Mouse (Mus musculus): ENCODE measurements around the gene Dhh.

The Dhh gene

GRCm38 (mm10) chr15:98877331-98877730, 21.0 kb downstream of the Dhh start:
- peak; percentile 60 to 94 for DNase-seq (ENCODE audit: inconsistent age in 2 of 2, low spot score in 1 of 2)

DNA sequence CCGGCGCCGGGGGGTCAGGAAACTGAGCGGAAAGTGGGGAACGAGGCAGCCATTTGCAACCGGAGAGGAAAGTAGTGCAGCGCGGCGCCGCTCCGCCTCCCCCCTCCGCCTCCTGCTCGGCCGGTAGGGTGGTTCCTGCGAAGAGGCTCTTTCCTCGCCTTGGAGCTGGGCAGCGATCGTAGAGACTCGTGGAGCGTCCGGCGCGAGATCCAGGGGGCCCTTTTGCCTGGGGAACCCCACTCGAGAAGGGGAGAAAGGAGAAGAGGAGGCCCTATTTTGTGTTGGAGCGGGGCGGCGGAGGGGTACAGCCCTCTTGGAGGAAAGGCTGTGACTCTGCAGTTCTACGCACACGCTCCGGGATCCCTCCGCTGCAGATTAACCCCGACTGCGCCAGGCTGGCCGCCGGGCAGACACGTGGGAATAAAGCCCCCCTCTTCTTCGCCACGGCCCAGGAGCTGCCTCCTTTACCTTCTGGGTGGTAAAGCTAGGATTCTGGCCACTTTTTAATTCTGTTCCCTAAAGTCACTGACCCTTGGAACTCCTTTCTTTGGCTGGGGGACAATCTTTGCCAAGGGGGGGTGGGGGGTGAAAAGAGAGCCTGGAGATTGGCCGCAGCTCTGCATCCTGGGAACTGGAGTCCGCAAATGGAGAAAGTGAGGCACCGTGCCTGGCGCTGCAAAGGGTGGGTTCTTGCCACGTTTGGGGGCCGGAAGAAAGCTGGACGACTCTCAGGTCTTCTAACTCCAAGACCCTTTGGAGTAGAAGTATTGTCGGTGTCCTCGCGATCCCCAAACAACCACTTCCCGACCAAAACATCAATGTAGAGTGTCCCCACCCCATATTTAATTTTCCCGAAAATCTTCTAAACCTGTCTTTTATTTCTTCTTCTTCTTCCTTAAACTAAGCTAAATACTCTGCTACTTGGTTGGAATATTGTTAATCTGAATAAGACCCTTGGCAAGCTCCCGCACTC, 26.1 kb downstream of the Dhh start:
- peak; percentile 93 to 99 for DNase-seq (ENCODE audit: inconsistent age in 2 of 2, low spot score in 1 of 2)

DNA sequence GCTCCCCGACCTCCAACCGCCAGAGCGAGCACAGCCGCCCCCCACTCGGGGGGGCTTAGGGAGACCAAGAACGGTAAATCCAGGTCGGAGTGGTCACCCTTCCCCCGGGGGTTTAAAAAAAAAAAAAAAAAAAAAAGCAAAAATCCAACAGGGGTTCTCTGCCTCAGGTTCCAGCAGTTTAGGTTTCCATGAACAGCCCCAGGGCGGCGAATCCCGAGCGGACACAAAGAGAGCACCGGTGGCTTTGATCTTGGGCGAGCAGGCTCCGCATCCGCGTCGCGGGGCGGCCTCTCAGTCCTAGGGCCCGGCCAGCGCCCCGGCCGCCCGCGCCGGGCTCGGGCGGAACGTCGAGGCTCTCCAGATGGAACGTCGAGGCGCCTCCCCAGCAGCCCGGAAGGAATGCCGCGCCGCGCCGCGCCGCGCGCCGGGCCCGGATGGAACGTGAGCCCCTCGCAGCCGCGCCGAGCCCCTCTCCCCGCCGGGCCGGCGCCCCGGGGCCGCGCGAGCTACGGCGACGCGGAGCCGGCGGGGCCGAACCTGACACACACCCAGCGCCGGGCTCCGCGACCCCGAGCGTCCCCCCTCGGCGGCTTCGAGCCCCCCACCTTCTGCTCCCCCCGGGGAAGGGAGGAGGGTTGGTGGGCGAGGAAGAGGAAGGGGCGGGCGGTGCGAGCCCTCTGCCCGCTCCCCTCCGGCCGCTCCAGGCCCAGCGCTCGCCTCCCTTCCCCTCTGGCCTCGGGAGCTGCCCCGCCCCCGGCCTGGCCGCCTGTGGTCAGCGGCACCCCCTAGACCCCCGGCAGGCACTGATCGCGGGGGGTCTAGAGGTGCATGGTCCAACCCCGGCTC, 27.0 kb downstream of the Dhh start, which contains the start of gene Kmt2d:
Gene Kmt2d, minus strand, starts transcription at position 135 of the 846 bp plus-strand sequence.
- DNase-seq (ENCODE audit: inconsistent age in 2 of 2, low spot score in 1 of 2) = no peak

GRCm38 (mm10) chr15:98870179-98871069, 27.9 kb downstream of the Dhh start:
- peak in 1 of 2 experiments; percentile 77 for DNase-seq (ENCODE audit: inconsistent age in 2 of 2, low spot score in 1 of 2)

DNA sequence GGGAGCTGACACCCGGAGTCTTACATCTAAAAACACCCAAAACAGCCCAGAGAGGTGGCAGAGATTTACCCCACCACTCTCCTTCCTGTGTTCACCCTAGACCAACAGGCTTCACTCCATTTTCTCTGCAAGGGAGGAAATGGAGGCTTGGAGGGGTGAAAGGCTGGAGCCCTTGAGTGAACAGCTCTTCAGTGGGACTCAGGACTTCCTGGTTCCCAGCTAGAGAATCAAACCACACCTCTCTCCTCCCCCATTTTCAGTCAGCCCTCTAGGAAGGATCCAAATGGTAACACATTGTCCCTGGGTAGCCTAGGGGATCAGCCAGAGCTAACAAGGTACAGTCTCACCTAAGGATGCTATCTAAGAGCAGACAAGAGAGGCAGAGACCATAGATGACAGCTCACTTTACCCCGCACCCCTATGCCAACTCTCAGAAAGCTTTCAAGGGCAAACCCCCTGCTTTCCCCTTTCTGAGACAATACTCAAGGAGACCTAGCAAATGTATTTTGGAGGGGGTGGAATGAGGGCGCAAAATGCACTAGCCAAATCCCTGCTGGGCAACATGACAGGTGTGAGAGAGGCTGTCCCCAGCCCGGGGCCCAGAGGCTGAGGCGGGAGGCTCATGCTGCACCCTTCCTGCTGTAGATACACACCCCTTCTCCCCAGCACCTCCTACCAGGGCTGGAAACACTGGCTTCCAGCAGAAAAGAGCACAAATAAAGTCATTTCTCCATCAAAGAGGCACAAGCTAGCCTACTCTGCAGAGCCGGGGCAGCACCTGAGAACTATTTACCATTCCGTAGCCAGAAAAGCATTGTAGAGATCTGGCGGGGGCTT, 28.8 kb downstream of the Dhh start:
- DNase-seq (ENCODE audit: inconsistent age in 2 of 2, low spot score in 1 of 2) = peak in 1 of 2 experiments; percentile 73

- no peak for DNase-seq (ENCODE audit: inconsistent age in 2 of 2, low spot score in 1 of 2)
These were observed 29.8 kb downstream of the Dhh start for GRCm38 (mm10) chr15:98868346-98869063.

GRCm38 (mm10) chr15:98867321-98867720, 31.0 kb downstream of the Dhh start:
- DNase-seq (ENCODE audit: inconsistent age in 2 of 2, low spot score in 1 of 2) = peak; percentile 54 to 84

DNA sequence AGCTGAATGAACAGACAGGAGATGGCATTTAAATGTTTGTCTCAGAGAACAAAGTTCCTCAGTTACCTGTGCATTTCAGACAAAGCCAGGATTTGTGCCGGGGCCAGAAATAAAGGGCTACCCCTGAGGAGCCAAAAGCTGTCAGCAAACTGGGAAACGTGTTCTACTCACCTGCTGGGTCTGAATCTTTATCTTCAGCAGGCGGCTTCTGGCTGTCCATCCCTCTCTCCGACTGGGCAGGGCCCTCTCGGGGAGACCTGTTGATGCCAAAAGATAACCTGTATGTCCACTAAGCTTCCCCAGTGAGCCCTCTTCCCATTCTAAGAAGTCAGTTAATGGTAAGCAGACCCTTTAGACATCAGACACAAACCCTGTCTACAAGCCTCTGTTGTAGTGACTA, 31.8 kb downstream of the Dhh start:
- DNase-seq (ENCODE audit: inconsistent age in 2 of 2, low spot score in 1 of 2) = no peak

DNA sequence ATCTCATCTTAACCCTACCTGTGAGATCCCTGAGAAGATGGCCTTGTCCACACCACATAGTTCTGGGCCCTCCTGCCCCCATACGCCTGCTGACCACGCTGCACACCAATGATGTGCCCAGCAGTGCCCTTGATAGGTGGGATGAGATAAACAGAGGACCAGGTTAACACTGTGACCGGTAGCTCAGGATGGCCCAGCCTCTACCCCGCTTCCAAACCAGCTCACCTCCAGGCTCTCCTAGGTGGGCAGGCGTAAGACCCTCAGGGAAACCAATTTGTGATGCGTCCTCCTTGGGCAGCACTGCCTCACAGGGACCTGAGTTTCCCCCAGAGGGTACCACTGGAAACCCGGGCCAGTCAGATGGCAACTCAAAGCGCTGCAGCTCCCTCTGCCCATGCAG, 32.6 kb downstream of the Dhh start:
- DNase-seq (ENCODE audit: inconsistent age in 2 of 2, low spot score in 1 of 2) = no peak

DNA sequence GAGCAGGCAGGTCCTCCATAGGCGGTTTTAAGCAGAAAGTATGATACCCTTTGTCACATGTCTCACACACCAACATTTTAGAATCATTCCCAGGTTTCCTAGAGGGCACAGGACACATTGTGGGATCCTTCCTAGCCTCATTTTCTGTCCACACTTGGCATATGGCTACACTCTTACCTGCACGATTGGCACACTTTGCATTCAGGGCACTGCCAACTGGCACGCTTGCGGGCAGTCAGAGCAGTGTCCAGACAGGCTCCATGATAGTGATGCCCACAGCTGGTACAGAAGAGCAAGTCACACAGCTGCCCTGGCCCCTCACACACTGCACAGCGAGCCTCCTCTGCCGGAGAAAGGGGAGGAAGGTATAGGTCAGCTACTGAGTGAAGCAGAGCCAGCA, 33.4 kb downstream of the Dhh start:
- no peak for DNase-seq (ENCODE audit: inconsistent age in 2 of 2, low spot score in 1 of 2)

DNA sequence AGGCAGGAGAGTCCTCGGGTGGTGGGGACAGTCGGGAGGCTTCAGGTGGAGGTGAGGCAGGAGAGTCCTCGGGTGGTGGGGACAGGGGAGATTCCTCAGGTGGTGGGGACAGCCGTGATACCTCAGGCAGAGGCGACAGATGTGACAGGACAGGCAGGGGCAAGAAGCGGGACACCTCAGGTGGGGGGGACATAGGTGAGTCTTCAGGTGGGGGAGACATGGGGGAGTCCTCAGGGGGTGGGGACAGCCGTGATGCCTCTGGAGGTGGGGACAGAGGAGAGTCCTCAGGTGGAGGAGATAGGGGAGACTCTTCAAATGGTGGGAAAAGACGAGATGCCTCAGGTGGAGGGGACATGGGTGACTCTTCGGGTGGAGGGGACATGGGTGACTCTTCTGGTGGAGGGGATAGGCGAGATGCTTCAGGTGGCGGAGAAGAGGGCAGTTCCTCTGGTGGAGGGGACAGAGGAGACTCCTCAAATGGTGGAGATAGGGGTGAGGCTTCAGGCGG, 34.8 kb downstream of the Dhh start:
- no peak for DNase-seq (ENCODE audit: inconsistent age in 2 of 2, low spot score in 1 of 2)

DNA sequence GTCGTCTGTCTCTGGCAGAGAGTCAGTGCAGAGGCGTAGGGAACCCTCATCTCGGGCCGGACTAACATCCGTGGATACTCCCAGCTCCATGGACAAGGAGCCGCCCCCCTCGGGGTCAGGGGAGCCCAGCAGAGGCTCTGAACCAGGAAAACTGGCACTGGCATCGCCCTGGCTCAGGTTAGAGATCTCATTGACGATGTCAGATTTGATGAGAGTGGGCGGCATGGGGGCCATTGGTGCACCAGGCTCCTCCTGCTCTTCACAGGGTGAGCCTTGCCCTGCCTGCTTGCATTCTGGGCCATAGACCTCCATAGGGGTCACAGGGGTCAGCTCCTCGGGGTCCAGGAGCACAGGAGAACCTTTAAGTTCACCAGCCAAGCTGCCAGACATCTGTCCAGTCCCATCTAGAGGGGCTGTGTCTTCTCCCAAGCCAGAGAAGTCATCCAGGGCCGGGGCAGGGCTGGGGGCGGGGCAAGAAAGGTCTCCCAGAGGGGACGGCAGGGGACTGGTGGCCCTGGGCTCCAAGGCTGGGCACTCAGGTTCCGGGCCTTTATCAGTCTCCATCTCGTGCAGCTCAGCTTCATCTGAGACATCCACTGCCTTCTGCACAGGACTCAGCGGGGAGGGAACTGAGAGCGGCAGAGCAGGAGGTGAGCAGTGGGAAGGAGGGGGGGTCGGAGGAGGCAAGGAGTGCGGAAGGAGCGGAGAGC, 36.5 kb downstream of the Dhh start:
- DNase-seq (ENCODE audit: inconsistent age in 2 of 2, low spot score in 1 of 2) = no peak

DNA sequence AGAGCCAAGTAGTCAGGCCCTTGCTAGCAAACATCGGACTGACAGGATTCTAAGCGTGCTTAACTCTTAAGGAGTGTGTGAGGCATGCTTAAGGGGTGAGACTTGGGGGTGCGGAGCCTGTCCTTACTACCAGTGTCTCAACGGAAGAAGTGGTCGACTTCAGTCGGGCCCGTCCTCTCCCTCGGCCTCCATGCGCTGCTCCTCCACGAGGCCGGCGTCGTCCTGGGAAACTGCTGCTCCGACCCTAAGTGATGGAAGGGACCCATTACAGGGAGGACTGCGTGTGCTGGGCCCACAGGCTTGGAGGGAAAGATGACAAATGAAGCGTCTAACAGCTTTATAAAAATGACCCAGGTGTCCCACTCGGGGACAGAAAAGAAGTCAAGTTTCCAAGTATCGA, 37.4 kb downstream of the Dhh start:
- DNase-seq (ENCODE audit: inconsistent age in 2 of 2, low spot score in 1 of 2) = no peak

DNA sequence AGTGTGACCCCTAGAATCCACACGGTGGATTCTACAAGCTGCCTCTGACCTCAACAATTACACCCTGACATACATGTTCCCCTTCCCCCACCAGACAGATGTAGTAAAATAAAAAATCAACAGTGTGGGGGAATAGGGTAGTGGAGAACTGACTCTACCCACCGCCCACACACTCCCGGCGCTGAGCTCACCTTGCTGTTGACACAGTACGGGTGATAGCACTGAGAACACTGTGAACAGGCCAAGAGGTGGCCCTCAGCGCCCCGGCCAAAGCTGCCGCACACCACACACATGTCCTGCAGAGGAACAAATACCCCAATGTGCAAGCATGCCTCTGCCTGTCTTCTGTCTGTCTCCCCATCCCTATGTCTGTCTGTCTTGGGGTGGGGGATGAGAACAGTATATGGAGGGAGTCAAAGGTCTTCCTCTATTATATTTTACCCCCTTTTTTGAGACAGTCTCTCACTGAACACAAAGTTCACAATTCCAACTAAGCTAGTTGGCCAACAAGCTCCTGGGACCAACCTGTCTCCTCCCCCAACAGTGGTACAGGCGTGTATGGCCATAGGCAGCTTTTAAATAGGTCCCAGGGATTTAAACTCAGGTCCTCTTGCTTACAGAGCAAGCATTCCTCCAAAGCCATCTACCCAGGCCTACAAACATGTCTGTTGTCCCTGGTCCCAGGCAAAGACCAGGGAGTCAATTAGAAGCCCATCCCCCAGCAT, 38.9 kb downstream of the Dhh start:
- no peak for DNase-seq (ENCODE audit: inconsistent age in 2 of 2, low spot score in 1 of 2)

DNA sequence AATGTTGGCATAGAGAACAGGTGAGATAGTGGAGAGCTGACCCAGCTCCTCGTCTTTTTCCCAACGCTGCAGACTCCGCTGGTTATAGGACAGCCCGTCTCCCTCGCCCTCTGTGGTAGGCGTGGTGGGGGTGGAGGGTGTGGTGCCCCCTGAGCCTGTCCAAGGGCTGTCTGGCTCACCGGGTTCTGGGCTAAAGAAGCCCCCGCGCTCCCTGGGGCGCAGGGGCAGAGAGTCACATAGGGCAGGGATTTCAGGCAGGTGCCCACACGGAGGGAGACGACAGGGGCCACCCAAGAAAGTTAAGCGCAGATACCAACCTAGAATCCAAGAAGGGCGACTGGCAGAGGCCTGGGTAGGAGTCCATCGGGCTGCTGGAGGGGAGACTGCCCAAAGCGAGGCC, 44.1 kb downstream of the Dhh start:
- peak in 1 of 2 experiments; percentile 6 for DNase-seq (ENCODE audit: inconsistent age in 2 of 2, low spot score in 1 of 2)

GRCm38 (mm10) chr15:98853161-98853937, 45.0 kb downstream of the Dhh start:
- peak in 1 of 2 experiments; percentile 19 for DNase-seq (ENCODE audit: inconsistent age in 2 of 2, low spot score in 1 of 2)

- DNase-seq (ENCODE audit: inconsistent age in 2 of 2, low spot score in 1 of 2) = no peak
These were observed 45.6 kb downstream of the Dhh start for GRCm38 (mm10) chr15:98852733-98853132.
